Mouse (Mus musculus): ENCODE results near the gene Pard3.

Gene Pard3

GRCm38 (mm10) chr8:127439392-127440160, 375.9 kb downstream of the Pard3 start:
- ChIA-PET CTCF (no interaction called here), POLR2A (interaction anchor here in 2 of 4 experiments (0.7 to 1.5 kb wide), 6 partner anchors 9 to 42 kb away, joined by 3 to 8 read pairs (median 3); no protein-coding TSS in a partner anchor)

GRCm38 (mm10) chr8:127440161-127440833, 376.6 kb downstream of the Pard3 start:
- POLR2A ChIA-PET, result interaction anchor here in 2 of 4 experiments (0.5 to 1.3 kb wide), 4 partner anchors 17 to 229 kb away, joined by 3 to 4 read pairs (median 3); no protein-coding TSS in a partner anchor
- CTCF ChIA-PET, result no interaction called here

- ChIA-PET CTCF (no interaction called here), POLR2A (interaction anchor here in 2 of 4 experiments (0.5 to 1.3 kb wide), 4 partner anchors 16 to 228 kb away, joined by 3 to 5 read pairs (median 4); no protein-coding TSS in a partner anchor)
Observed at GRCm38 (mm10) chr8:127440834-127441485, 377.3 kb downstream of the Pard3 start.

GRCm38 (mm10) chr8:127447401-127447800, 383.7 kb downstream of the Pard3 start:
- POLR2A ChIA-PET, result no interaction called here
- CTCF ChIA-PET, result interaction anchor here in 1 of 4 experiments (0.7 kb wide), 1 partner anchor 364 kb away, joined by 3 read pairs; no protein-coding TSS in a partner anchor

GRCm38 (mm10) chr8:127449066-127449840, 385.6 kb downstream of the Pard3 start:
- CTCF ChIA-PET, result no interaction called here
- POLR2A ChIA-PET, result interaction anchor here in 2 of 4 experiments (0.7 to 2.7 kb wide), 4 partner anchors 10 to 18 kb away, joined by 3 to 8 read pairs (median 5); no protein-coding TSS in a partner anchor

- POLR2A ChIA-PET, result interaction anchor here in 2 of 4 experiments (0.6 to 2.7 kb wide), 3 partner anchors 12 to 122 kb away, joined by 3 to 8 read pairs (median 7); no protein-coding TSS in a partner anchor
- CTCF ChIA-PET, result interaction anchor here in 2 of 4 experiments (0.5 to 0.7 kb wide), 2 partner anchors 28 to 899 kb away, joined by 3 to 6 read pairs; no protein-coding TSS in a partner anchor
Observed at GRCm38 (mm10) chr8:127450954-127451668, 387.4 kb downstream of the Pard3 start.

GRCm38 (mm10) chr8:127452364-127452763, 388.7 kb downstream of the Pard3 start:
- ChIA-PET CTCF (no interaction called here), POLR2A (interaction anchor here in 2 of 4 experiments (0.6 to 0.8 kb wide), 4 partner anchors 11 to 403 kb away, joined by 3 to 10 read pairs (median 4); no protein-coding TSS in a partner anchor)

GRCm38 (mm10) chr8:127457901-127458300, 394.2 kb downstream of the Pard3 start:
- CTCF ChIA-PET, result no interaction called here
- POLR2A ChIA-PET, result interaction anchor here in 2 of 4 experiments (1.1 to 1.6 kb wide), 2 partner anchors 16 to 17 kb away, joined by 3 to 4 read pairs; no protein-coding TSS in a partner anchor

GRCm38 (mm10) chr8:127461173-127461572, 397.5 kb downstream of the Pard3 start:
- POLR2A ChIA-PET, result no interaction called here
- CTCF ChIA-PET, result no interaction called here

GRCm38 (mm10) chr8:127462378-127462935, 398.8 kb downstream of the Pard3 start:
- ChIA-PET CTCF (no interaction called here), POLR2A (interaction anchor here in 1 of 4 experiments (0.6 kb wide), 1 partner anchor 396 kb away, joined by 3 read pairs; no protein-coding TSS in a partner anchor)

GRCm38 (mm10) chr8:127464300-127464699, 400.6 kb downstream of the Pard3 start:
- ChIA-PET POLR2A (no interaction called here), CTCF (no interaction called here)

GRCm38 (mm10) chr8:127472204-127472603, 408.5 kb downstream of the Pard3 start:
- CTCF ChIA-PET, result interaction anchor here in 1 of 4 experiments (0.5 kb wide), 1 partner anchor 222 kb away, joined by 7 read pairs; no protein-coding TSS in a partner anchor
- POLR2A ChIA-PET, result no interaction called here

- CTCF ChIA-PET, result no interaction called here
- POLR2A ChIA-PET, result no interaction called here
Observed at GRCm38 (mm10) chr8:127480003-127480402, 416.3 kb downstream of the Pard3 start.

- ChIA-PET POLR2A (no interaction called here), CTCF (no interaction called here)
Observed at GRCm38 (mm10) chr8:127485618-127486017, 421.9 kb downstream of the Pard3 start.

GRCm38 (mm10) chr8:127491963-127492362, 428.3 kb downstream of the Pard3 start:
- POLR2A ChIA-PET, result interaction anchor here in 1 of 4 experiments (0.6 kb wide), 1 partner anchor 58 kb away, joined by 3 read pairs; no protein-coding TSS in a partner anchor
- CTCF ChIA-PET, result no interaction called here

- ChIA-PET CTCF (interaction anchor here in 1 of 4 experiments (1.1 kb wide), 1 partner anchor 94 kb away, joined by 3 read pairs; no protein-coding TSS in a partner anchor), POLR2A (no interaction called here)
Observed at GRCm38 (mm10) chr8:127495226-127495780, 431.6 kb downstream of the Pard3 start.
